Mouse (Mus musculus) lung, adult 2 months (tissue): ENCODE measurements around the gene Glt28d2. TPM values are rescaled to one million over a fixed set of nuclear protein-coding genes. Genes with fewer than 3 reads are reported as not detected.

Experiments used
- DNase-seq: peaks from one replicate; pipeline ENCODE4 v3.0.0; 2022
- H3K4me1 ChIP-seq: fragments of 200-500 bp; 2 replicates; pipeline ENCODE4 v1.6.1; 2011; ENCODE audit warnings: low read length; ENCODE audit not compliant: control insufficient read depth, insufficient read depth
- H3K4me3 ChIP-seq: fragments of 200-500 bp; replicated peaks from 2 replicates; pipeline ENCODE3; 2011; ENCODE audit warnings: low read depth, mild to moderate bottlenecking, control low read depth, low read length; ENCODE audit errors: extremely low read depth
- CTCF ChIP-seq: fragments of 200-500 bp; IDR thresholded peaks from 2 replicates; pipeline ENCODE4 v1.5.1; 2011; ENCODE audit warnings: mild to moderate bottlenecking, low read length, control low read depth; ENCODE audit not compliant: insufficient read depth
- POLR2A ChIP-seq: fragments of 200-500 bp; IDR thresholded peaks from 2 replicates; pipeline ENCODE4 v1.6.1; 2011; ENCODE audit warnings: low read depth, mild to moderate bottlenecking, control low read depth, low read length, borderline replicate concordance; ENCODE audit errors: extremely low read depth
- WGBS: fragments of 180-500 bp; shearing (Covaris S2); methylation state at CpG from one replicate; pipeline ENCODE4 v1.1.7; 2018; 5-methylcytosine and 5-hydroxymethylcytosine counted together
- polyA plus RNA-seq: library from polyadenylated mRNA; depleted of rRNA; stranded (reverse); fragments of >200 nt; gene quantifications from 2 replicates; pipeline ENCODE4 v1.2.3, GENCODE M21; 2012

Glt28d2 gene
- polyA plus RNA-seq, 1 experiment: 2.6 TPM

DNA sequence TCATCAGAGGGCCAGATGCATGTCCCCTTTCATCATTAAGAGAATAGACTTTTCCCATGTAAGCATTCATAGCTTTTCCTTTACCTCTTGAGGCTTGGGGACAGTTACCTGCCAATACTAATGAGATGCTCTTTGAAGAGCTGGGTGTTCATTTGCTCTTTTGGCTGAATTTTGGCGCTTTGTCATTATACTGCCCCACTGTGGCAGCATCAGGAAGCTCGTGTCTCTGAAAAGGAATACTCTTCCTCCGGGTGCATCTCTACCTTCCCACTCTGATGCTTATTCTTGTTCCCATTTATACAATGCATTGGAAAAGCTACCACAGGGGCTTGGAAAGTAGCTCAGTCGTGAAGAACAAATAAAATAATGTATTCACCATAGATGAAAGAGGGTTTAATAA, 30.3 kb upstream of the Glt28d2 start:
- no peaks in the 10 kb centered on the region for H3K4me1 ChIP-seq
- peak; percentile 45 for DNase-seq

DNA sequence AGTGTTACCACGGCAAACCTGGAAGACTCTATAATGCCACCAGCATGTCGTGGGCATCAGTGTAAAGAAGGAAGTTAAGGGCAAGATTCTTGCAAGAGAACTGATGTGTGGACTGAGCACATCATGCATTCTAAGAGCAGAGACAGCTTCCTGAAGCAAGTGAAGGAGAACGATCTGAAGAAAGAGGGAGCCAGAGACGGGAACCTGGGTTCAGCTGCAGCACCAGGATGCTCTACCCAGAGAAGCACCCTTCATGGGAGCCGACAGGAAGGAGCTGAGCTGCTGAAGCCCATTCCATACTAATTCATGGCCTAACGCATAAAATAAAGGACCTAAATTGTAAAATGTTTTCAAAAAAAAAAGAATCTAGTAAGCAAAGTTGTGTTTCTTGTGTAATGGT, 27.5 kb upstream of the Glt28d2 start:
- Histone ChIP-seq H3K4me1 (no peaks in the 10 kb centered on the region), H3K4me3 (no peak overlapping the region)
- 84% methylated on average over 6 of the region's 6 CpGs for WGBS
- no peak for TF ChIP-seq CTCF
- no peak for TF ChIP-seq POLR2A
- DNase-seq: no peak

More for the DNA sequence above, 30.3 kb upstream of the Glt28d2 start:
- WGBS: 9% methylated on average over 4 of the region's 4 CpGs
- H3K4me3 ChIP-seq: no peak overlapping the region
- TF ChIP-seq CTCF (peak; percentile 37; the same call in 1 of the 2 replicates), POLR2A (no peak)

DNA sequence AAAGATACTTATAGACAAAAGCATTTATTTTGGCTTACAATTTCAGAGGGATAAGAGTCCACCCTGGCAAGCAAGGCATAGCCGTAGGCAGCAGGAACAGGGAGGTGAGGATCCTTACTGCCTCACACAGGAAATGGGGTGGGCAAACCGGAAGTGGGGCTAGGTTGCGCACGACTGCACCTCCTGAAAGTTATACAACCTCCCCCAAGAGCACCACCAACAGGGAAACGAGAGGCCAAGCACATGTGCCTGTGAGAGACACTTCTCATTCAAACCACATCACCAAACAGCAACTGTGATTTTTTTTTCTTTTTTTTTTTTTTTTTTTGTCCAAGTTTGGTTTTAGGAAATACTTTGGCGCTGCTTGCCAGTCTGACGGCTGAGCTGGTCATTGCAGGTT, 19.8 kb upstream of the Glt28d2 start:
- TF ChIP-seq CTCF (no peak), POLR2A (no peak)
- Histone ChIP-seq H3K4me3 (no peak overlapping the region), H3K4me1 (no peaks in the 10 kb centered on the region)
- no peak for DNase-seq
- 65% methylated on average over 7 of the region's 7 CpGs for WGBS

DNA sequence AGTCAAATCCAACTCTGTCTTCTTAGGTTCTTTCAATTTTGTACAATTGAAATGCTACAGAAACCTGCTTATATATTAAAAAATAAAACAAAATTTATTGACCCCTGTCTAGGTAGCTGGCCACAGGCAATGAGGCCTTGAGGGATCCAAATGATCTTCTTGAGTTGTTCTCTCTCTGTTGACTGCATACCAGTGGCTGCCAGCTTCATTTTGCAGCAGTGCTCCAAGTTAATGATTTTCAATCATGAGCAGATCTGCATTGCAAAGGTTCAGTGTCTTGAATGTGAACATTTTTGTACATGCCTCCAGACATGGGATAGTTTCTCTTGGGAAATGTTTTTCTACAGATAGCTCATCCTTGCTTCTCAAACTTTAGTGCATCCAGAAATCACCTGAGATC, 17.1 kb upstream of the Glt28d2 start:
- Histone ChIP-seq H3K4me1 (no peaks in the 10 kb centered on the region), H3K4me3 (no peak overlapping the region)
- TF ChIP-seq CTCF (no peak), POLR2A (no peak)
- no peak for DNase-seq

DNA sequence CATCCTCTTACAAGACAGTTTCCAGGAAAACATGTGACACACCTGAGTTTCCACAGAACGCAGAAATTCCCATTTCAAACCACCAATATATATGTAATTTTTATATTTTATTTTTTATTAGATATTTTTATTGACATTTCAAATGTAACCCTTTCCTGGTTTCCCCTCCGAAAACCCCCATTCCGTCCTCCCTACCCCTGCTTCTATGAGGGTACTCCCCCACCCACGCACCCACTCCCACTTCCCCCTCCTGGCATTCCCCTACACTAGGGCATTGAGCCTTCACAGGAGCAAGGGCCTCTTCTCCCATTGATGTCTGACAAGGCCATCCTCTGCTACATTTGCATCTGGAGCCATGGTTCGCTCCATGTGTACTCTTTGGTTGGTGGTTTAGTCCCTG, 7.7 kb upstream of the Glt28d2 start:
- H3K4me1 ChIP-seq: no peaks in the 10 kb centered on the region; the same call in 1 of the 2 replicates
- DNase-seq: no peak
- TF ChIP-seq POLR2A (no peak), CTCF (no peak)
- H3K4me3 ChIP-seq: no peak overlapping the region
- WGBS: 91% methylated on average over 5 of the region's 5 CpGs

DNA sequence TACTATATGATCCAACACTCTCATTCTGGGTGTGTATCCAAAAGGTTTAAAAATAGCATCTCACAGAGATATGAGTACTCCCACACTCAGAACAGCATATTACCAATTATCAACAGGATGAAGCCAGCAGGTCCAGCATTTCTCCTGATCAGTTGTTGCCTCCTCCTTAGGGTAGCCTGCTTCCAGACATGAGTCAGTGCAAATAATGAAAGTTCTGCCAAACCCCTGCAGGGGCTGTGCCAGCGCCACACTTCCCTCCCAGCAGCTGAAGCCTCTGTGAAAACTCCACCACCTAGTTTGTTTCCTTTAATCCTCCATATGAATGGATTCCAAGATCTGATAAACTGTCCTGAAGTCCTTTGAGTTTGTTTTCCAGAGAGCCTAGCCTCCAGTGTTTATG, 4.3 kb upstream of the Glt28d2 start:
- no peak overlapping the region for H3K4me3 ChIP-seq
- WGBS: 29% methylated on average over 1 of the region's 1 CpGs
- TF ChIP-seq CTCF (no peak), POLR2A (no peak)
- no peak for DNase-seq
- H3K4me1 ChIP-seq: peaks cover 4% of the 10 kb centered on the region; the same call in 1 of the 2 replicates

DNA sequence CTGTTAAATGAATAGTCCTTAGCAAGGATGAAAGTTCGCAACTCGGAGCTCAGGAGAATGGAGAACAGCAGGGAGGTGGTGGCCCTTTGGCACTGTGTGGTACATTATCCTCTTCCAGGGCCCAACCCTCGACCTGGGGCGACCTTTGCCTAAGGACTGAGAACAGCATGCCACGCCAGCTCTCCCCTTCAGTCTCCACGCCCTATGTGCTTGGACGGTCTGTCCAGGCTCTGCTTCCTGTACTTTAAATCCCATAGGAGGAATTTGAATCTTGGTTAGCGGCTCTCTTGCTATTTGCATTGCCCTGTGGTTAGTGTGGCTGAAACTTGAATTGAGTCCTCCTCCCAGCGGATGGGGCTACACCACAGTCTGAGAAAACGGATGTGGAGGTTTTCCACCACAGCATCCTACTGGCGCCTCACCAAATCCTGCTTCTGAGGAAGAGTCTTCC, 930 bp upstream of the Glt28d2 start:
- H3K4me3 ChIP-seq: peak overlapping the region; percentile 75
- 12% methylated on average over 11 of the region's 11 CpGs for WGBS
- H3K4me1 ChIP-seq: peaks cover 6% of the 10 kb centered on the region; the same call in 1 of the 2 replicates
- TF ChIP-seq CTCF (no peak), POLR2A (0 out of 2 replicates have a peak, but pooled peaks have one; percentile 23)
- peak; percentile 63 for DNase-seq

DNA sequence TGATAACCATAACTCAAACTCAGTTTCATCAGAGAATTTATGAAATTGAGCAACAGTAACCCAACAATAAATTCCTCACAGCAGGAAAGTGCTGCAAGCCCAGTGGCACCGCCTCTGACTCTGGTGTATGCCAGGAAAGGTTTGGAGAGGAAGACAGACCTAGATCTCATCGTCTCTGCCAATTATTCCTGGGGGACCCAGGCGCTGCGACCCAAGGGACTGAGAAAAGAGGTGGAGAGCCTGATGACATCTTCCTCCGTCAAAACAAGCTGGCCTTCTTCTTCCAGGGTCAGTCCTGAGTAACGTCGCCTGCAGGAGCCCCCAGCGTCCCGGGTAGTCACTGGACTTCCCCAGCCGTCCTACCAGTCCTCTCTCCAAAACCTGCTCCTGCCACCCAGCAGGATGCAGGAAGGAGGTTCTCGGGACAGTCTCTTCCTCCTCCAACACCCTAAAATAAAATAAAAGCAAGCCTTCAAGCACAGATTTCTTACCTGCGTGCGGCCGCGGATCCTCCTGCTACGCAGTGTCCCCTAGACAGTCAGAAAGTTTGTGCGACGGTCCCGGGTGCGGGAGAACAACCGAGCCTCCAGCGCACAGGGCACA, 579 bp downstream of the Glt28d2 start:
- DNase-seq: no peak
- 4% methylated on average over 22 of the region's 22 CpGs for WGBS
- no peak for TF ChIP-seq POLR2A
- TF ChIP-seq CTCF: no peak
- Histone ChIP-seq H3K4me3 (peak overlapping the region; percentile 75), H3K4me1 (peaks cover 6% of the 10 kb centered on the region; the same call in 1 of the 2 replicates)

DNA sequence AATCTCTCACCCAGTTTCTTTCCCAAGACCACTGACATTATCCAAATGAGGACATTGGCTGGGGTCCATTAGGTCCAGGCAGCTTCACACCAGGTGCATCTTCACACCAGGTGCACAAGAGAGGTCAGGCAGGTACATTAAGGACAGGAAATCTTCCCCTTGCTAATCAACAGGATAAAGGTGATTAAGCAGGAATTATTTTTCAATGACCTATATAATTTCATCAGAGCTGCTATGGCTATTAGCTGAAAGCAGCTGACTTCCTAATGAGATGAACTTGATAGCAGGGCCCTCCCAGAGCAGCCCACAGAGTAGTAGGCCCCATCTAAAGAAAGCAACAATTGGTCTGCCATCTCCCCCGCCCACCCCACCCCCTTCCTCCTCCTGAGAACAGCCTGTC, 1.4 kb downstream of the Glt28d2 start:
- no peak for TF ChIP-seq CTCF
- TF ChIP-seq POLR2A: no peak
- WGBS: 55% methylated on average over 1 of the region's 1 CpGs
- peaks cover 6% of the 10 kb centered on the region; the same call in 1 of the 2 replicates for H3K4me1 ChIP-seq
- H3K4me3 ChIP-seq: no peak overlapping the region
- no peak for DNase-seq

DNA sequence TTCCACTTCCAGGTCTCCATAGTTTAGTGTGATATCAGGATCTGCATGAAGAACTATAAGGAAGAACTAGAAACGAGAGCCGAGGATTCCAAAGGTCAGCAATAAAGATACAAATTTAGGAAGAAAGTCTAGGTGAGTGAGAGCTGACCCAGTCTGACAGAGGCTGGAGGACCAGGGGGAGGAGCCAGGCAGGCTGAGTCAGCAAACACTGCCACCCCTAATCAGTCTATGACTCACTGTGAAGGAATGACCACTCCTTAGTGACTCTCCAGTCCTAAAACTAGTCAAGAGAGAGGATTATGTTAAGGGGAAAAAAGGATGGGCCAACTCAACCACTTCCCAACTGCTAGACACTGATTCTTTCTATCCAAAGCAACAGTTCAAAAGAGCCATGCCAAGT, 6.6 kb downstream of the Glt28d2 start:
- Histone ChIP-seq H3K4me1 (peaks cover 9% of the 10 kb centered on the region), H3K4me3 (no peak overlapping the region)
- 65% methylated on average over 2 of the region's 2 CpGs for WGBS
- DNase-seq: peak; percentile 46
- TF ChIP-seq CTCF (no peak), POLR2A (no peak)

DNA sequence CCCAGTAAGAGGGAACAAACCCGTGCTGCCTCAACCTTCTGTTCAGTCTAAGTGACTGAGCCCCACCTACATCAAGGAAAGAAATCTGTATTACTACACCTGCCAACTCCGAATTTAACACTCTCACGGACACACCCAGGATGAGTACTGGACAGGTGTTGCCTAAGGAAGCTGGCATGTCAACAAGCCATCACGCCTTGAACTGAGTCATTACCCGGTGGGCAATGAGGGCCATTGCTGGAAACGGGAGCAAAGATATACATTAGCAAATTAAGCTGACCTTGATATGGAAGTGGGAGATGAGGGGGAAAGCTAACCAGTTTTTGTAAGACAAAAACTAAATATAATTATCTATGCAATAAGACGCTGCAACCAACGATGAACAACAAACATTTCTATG, 7.2 kb downstream of the Glt28d2 start:
- 71% methylated on average over 8 of the region's 8 CpGs for WGBS
- DNase-seq: no peak
- TF ChIP-seq POLR2A (no peak), CTCF (no peak)

More for the DNA sequence above, 7.2 kb downstream of the Glt28d2 start:
- H3K4me1 ChIP-seq: peaks cover 9% of the 10 kb centered on the region
- H3K4me3 ChIP-seq: no peak overlapping the region
